Mouse (Mus musculus): Measurements from ENCODE around the gene Slc5a5.
A peak's percentile ranks its signal among the peaks of the same experiment; 100 is the strongest.

Gene Slc5a5

GRCm38 (mm10) chr8:70892022-70892895 is at the start of gene Slc5a5:
TSS of gene Slc5a5 (minus strand) at chr8:70892757.
- DNase-seq (ENCODE audit: low spot score in 2 of 2) = no peak

GRCm38 (mm10) chr8:70941478-70941877 is 48.9 kb upstream of the Slc5a5 start:
- no peak for DNase-seq (ENCODE audit: low spot score in 2 of 2)

DNA sequence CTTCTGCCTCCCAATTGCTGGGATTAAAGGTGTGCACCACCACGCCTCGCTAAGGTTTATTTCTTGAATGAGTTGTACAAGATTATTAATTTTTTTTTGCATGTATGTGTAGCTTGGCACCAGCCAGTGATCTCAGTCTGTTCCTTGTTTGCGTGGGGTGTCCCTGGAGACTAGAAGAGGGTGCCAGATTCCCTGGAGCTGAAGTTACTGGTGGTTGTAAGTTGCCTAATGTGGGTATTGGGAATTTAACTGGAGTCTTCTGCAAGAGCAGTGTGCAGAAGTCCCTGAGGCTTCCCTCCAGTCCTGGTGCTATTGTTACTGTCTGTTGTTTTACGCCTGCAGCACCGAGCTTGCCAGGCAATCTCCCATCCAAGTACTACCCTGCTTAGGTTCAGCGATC is 44.6 kb upstream of the Slc5a5 start:
- no peak for DNase-seq (ENCODE audit: low spot score in 2 of 2)

GRCm38 (mm10) chr8:70934786-70935185 is 42.2 kb upstream of the Slc5a5 start:
- no peak for DNase-seq (ENCODE audit: low spot score in 2 of 2)

- DNase-seq (ENCODE audit: low spot score in 2 of 2) = no peak
Observed at GRCm38 (mm10) chr8:70933036-70933435, 40.5 kb upstream of the Slc5a5 start.

DNA sequence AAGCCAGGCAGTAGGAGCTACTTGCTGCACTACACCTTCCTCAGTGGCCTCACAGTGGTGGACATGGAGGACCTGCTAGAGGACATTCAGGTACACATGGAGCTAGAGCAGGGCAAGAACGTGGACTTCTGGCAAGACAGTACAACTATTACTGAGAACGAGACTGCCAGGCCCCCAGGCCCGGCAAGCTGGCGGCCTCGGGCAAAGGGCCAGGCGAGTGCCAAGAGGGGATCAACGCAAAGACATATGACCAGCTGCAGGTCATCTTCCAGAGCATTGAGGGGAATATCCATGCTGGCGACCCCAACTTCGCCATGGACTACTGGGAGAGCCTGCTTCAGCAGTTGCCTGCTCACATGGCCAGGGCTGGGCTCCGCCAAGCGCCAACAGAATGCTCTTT is 39.2 kb upstream of the Slc5a5 start:
- no peak for DNase-seq (ENCODE audit: low spot score in 2 of 2)

DNA sequence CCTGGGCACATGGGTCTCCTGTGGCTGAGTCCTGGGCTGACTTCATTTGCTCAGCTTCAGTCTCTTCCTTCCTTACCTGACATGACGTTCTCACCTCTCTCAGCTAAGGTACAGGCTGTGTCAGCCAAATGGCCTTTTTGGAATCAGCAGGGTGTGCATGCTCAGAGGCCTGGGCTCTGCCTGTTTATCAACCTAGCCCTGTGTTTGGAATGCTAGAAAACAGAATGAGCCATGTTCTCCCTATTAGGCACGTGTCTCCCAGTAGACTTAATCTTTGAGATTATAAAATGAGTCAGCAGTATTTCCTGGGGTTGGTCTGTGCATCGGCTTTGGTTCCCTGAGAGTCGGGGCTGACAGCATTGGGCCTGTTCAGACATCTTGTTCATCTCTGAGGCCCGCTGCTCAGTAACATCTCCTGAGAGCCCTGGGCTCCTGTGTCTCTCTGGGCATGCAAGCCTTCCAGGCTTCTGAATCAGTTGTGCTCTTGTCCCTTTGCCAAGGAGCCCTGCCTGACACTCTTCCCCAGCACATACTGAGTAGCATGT is 36.3 kb upstream of the Slc5a5 start:
- no peak for DNase-seq (ENCODE audit: low spot score in 2 of 2)

GRCm38 (mm10) chr8:70928096-70928495 is 35.5 kb upstream of the Slc5a5 start:
- DNase-seq (ENCODE audit: low spot score in 2 of 2) = no peak

DNA sequence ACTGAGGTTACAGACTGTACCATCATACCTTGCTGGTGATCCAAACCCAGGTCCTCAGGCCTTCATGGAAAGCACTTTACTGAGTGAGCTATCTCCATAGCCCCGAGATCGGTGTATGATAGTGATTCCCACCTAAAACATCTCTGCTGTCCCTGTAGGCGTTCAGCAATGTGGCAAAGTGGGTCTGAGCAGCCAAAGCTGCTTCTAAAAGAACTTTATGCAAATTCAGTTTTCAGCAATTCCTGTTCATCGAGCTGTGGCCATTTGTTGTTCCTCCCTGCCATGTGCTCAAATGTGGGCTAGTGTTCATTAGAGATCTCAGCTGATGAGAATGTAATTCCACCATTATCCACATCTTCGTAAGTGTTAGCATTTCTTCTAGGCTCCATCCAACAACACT is 33.8 kb upstream of the Slc5a5 start:
- no peak for DNase-seq (ENCODE audit: low spot score in 2 of 2)

GRCm38 (mm10) chr8:70925754-70926153 is 33.2 kb upstream of the Slc5a5 start:
- DNase-seq (ENCODE audit: low spot score in 2 of 2) = no peak

DNA sequence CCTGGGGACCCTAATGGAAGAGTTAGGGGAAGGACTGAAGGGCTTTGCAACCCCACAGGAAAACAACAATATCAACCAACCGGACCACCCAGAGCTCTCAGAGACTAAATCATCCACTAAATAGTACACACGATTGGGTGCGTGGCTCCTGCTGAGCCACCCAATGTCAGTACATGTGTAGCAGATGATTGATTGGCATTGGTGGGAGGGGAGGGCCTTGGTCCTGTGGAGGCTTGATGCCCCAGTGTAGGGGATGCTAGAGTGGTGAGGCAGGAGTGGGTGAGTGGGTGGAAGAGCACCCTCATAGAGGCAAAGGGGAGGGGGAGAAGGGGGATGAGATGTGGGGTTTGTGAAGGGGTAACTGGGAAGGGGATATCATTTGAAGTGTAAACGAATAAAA is 31.6 kb upstream of the Slc5a5 start:
- no peak for DNase-seq (ENCODE audit: low spot score in 2 of 2)

GRCm38 (mm10) chr8:70920049-70920922 is 27.7 kb upstream of the Slc5a5 start:
- DNase-seq (ENCODE audit: low spot score in 2 of 2) = no peak

DNA sequence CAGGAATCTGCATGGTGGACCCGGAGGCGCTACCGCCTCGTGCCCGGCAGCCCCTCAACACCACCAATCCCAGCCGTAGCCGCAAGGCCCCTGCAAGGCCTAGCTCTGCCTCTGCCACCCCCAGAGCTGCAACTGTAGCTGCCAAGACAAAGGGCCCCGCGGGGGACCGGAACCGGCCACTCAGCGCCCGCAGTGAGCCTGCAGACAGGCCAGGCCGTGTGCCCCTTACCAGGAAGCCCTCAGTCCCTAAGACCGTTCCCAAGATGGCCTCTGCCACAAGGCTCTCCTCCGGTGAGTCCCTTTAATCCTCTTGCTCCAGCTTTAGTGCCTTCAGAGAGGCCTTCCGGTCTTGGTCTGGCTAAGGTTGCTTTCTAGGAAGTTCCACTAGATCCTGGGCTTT is 22.1 kb upstream of the Slc5a5 start:
- no peak for DNase-seq (ENCODE audit: low spot score in 2 of 2)

GRCm38 (mm10) chr8:70913523-70913922 is 21.0 kb upstream of the Slc5a5 start:
- DNase-seq (ENCODE audit: low spot score in 2 of 2) = no peak

GRCm38 (mm10) chr8:70912955-70913354 is 20.4 kb upstream of the Slc5a5 start:
- no peak for DNase-seq (ENCODE audit: low spot score in 2 of 2)

- no peak for DNase-seq (ENCODE audit: low spot score in 2 of 2)
Observed at GRCm38 (mm10) chr8:70911596-70911995, 19.0 kb upstream of the Slc5a5 start.

- no peak for DNase-seq (ENCODE audit: low spot score in 2 of 2)
Observed at GRCm38 (mm10) chr8:70907518-70907917, 15.0 kb upstream of the Slc5a5 start.

- DNase-seq (ENCODE audit: low spot score in 2 of 2) = peak; percentile 57 to 72
Observed at GRCm38 (mm10) chr8:70905831-70906736, 13.5 kb upstream of the Slc5a5 start, which contains the start of gene Map1s. TSS of gene Map1s (plus strand) at chr8:70905932.

- DNase-seq (ENCODE audit: low spot score in 2 of 2) = no peak
Observed at GRCm38 (mm10) chr8:70905463-70905830, 12.9 kb upstream of the Slc5a5 start.

- no peak for DNase-seq (ENCODE audit: low spot score in 2 of 2)
Observed at GRCm38 (mm10) chr8:70904532-70904931, 12.0 kb upstream of the Slc5a5 start.

DNA sequence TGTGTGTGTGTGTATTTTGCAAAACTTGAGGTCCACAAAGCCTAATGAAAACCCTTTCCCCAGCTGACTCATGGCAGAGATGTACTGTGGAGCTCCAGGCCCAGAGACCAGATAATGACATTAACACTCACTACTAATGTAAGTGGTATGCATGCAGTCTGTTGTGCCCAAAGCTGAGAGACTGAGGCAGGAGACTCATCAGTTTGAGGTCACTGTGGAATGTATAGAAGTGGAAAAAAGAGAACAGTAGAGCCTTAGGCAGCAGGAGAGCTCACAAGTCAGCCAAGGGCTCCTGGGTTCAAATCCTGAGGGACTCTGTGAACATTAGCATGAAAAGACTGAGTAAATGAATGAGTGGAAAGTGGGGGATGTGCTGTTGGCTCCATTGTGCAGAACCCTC is 11.0 kb upstream of the Slc5a5 start:
- no peak for DNase-seq (ENCODE audit: low spot score in 2 of 2)
